Mouse (Mus musculus): ENCODE measurements around the gene Crkl.

Gene Crkl

DNA sequence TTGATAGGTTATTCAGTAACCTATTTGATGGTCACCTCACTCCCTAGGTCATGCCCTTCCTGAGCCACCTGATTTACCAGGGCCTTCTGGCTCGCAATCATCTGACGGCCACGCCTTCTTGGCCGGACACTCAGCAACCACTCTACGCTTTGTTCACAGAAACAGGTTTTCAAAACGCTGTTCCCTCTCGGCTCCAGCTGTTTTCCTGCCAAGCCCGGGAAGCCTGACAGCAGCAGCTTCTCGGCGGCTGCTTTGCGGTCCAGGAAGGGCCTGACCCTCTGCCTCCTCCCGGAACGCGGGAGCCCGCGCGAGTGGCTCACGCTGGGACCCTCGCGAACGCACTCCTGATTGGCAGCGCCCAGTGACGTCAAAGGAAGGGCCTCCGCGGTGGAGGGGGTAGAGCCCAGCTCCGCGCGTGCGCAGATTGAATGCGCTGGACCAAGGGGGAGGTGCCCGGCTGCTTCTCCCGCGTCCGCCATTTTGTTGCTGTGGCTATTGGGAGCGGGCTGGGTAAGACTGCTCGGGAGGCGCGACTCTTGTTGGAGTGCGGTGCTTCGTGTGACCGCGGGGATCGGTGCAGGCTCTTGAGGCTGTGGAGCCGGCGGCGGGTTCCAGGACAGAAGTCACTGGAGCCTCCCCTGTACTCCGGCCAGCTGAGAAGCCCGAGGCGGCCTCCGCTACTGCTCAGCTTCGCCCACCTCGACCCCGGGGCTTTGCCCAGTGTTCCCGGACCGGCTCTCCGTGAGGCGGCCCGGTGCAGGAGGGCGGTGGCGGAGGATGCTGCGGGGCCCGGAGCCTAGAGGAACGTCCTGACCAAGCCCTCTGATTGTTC lies at the start of gene Crkl:
Gene Crkl (plus strand): TSS at position 447 of the 832 bp plus-strand sequence.
- DNase-seq (ENCODE audit: low read depth, low spot score): peak; percentile 90

DNA sequence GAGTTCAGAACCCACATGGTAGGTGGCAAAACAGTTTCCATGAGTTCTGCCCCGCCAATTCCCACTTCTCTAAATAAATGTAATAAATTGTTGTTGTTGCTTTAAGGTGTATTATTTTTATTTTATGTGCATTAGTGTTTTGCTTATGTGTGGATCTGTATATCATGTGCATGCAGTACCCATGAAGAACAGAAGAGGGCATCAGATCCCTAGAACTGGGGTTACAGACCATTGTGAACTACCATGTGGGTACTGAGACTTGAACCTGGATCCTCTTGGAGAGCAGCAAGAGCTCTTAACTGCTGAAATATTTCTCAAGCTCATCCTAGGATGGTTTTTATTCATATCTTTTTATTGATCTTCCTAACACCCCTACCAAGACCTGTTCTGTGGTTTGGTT lies 48.9 kb upstream of the Crkl start:
- no peak for DNase-seq (ENCODE audit: low read depth, low spot score)

GRCm38 (mm10) chr16:17405271-17405696 lies 46.5 kb upstream of the Crkl start:
- peak; percentile 79 for DNase-seq (ENCODE audit: low read depth, low spot score)

- DNase-seq (ENCODE audit: low read depth, low spot score): peak; percentile 95
These were observed 45.9 kb upstream of the Crkl start, which contains the start of the genes Snap29 and Pi4ka for GRCm38 (mm10) chr16:17405736-17406443. Snap29 (plus strand) TSS chr16:17405986. Pi4ka (minus strand) TSS chr16:17406314.

DNA sequence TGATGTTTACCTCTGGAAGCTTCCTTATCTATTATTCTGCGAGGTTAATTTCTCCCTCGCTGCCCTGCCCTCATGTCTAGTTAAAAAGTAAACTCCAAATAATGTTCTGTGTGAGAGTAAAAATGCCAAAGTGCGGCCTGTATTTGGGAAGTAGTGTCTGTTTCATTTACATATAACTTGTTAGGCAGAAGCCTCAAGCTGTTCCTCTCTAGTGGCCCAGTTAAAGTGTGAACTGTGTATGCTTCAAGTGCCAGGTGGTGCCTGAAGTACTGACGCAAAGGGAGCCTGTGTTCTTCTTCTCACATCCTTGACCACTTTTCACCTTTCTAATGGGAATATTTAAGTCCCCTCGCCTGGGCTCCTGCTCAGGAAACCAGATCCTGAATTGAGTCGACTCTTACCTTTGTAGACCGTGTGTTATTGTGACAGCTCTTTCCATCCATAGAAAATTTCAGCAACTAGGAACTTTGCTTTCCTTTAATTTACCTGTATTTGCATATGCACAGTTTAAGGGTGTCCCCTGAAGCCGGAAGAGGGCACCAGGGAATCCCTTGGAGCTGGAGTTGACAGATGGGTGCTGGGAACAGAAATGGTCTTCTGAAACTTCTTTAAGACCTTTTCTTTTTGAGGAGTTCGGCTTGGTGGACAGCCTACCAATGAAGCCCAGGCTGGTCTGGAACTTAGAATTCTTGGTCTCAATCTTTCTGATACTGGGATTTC lies 45.1 kb upstream of the Crkl start:
- peak; percentile 44 for DNase-seq (ENCODE audit: low read depth, low spot score)

- no peak for DNase-seq (ENCODE audit: low read depth, low spot score)
These were observed 42.7 kb upstream of the Crkl start for GRCm38 (mm10) chr16:17409046-17409445.

DNA sequence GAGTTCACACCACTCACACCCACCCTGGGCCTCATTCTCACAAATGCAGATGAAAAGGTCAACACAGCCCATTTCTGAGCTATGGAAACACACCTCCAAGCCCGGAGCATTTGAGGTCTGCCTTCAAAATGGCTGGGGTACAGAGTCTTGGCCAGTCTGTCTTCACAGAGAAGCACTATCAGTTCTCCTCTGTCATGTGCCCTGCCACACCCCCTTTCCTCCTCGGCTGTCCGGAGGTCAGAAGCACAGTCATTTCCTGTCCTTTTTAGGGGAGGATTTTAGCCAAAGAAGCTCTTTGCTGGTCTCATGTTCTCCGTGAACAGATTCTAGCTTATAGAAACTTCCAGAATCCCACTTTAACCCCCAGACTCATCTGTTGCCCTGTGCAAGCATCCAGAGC lies 41.6 kb upstream of the Crkl start:
- no peak for DNase-seq (ENCODE audit: low read depth, low spot score)

DNA sequence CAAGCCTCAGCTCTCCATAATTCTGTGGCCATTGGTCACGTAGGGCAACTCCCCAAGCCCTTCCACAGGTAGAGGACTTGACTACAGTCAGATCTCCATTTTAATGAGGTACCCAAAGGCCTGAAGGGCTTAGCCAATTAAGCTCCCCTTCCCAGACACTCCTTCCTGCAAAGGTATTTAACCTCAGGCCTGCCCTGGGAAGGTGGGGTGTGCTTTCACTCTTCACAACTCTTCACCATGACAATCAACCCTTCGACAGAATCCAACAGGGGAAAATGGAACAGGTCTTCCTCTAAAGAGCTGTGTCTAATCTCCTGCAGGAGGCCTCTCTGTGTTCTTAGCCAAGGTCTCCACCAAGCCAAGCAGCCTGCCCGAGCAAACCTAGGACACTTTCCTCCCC lies 28.8 kb upstream of the Crkl start:
- DNase-seq (ENCODE audit: low read depth, low spot score): no peak

GRCm38 (mm10) chr16:17432576-17432975 lies 19.2 kb upstream of the Crkl start:
- no peak for DNase-seq (ENCODE audit: low read depth, low spot score)

- no peak for DNase-seq (ENCODE audit: low read depth, low spot score)
These were observed 557 bp downstream of the Crkl start for GRCm38 (mm10) chr16:17452373-17452715.

GRCm38 (mm10) chr16:17456901-17457300 lies 5.1 kb downstream of the Crkl start:
- DNase-seq (ENCODE audit: low read depth, low spot score): no peak

DNA sequence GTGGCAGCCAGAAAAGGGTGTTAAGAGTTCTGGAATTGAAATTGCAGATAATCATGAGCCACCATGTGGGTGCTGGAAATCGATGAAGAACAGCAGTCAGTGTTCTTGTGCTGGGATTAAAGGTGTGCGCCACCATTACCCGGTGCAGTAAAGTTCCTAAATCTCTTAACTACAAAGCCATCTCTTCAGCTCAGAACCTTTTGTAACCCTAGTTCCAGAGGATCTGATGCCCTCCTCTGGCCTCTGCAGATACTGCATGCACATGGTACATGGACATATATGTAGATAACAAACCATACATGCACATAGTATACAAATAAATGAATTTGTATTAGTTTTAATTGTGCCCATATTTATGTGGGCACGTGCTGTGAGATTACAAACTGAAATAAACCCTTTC lies 8.5 kb downstream of the Crkl start:
- no peak for DNase-seq (ENCODE audit: low read depth, low spot score)

- no peak for DNase-seq (ENCODE audit: low read depth, low spot score)
These were observed 9.8 kb downstream of the Crkl start for GRCm38 (mm10) chr16:17461596-17461995.

DNA sequence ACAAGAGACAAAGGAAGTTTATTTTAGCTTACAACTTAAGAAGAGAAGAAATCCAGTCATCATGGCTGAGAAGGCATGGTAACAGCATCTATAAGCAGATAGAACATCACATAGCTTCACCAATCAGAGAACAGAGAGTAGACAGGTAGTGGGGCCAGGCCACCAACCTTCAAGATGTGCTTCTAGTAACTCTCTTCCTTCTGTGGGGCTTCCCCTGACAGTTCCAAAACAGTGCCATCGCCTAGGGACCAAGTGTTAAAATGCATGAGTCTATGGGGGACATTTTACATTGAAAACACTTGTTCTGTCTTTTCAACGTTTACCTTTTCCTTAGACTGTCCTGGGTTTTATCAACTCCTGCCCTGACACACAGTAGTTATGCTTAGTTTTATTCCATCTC lies 11.4 kb downstream of the Crkl start:
- DNase-seq (ENCODE audit: low read depth, low spot score): no peak

DNA sequence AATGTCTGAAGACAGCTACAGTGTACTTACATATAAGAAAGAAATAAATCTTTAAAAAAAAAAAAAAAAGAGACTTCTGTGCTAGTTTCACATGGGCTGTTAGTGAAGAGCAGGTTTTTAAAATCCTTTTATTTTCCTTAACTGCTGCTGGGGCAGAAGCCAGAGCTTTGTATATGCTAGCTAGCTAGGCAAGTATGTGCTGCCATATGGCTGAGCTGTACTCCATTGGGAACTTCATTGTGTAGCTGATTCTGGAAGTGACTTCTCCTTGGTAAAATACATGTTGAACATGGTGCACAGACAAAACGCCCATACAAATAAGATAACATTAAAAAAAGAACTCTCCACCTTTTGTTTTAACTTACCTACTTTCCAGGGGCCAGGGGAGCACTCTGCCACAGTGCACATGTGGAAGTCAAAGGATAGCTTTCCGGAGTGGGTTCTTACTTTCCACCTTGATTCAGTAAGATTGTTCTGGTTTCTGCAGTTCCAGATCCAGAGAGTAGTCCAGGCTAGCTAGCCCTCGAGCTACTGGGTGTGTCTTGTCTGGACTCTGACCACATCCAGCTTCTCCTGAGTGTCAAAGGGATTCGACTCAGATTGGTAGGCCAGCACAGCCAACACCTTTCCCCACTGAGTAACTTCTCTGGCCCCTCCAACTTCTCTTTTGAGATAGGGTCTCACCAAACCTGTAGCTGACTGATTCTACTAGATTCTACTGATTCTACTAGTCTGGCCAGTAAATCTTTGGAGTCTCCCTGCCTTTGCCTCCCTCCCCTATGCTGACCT lies 15.3 kb downstream of the Crkl start:
- peak; percentile 49 for DNase-seq (ENCODE audit: low read depth, low spot score)

DNA sequence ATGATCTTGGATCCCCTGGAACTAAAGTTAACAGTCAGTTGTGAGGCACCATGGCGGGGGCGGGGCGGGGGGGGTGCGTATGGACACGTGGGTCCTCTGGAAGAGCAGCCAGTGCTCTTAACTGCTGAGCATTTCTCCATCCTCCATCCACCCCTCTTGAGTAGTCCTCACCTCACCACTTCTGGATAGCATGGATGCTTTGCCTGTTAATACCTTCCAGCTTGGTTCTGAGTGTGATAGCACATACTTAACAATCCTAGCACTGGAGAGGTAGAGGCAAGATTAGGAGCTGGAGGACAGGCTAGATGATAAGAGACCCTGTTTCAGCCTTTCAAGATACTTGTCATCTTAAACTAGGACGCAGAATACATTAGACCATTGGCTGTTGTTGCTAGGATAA lies 20.7 kb downstream of the Crkl start:
- no peak for DNase-seq (ENCODE audit: low read depth, low spot score)

GRCm38 (mm10) chr16:17474091-17474490 lies 22.3 kb downstream of the Crkl start:
- no peak for DNase-seq (ENCODE audit: low read depth, low spot score)

DNA sequence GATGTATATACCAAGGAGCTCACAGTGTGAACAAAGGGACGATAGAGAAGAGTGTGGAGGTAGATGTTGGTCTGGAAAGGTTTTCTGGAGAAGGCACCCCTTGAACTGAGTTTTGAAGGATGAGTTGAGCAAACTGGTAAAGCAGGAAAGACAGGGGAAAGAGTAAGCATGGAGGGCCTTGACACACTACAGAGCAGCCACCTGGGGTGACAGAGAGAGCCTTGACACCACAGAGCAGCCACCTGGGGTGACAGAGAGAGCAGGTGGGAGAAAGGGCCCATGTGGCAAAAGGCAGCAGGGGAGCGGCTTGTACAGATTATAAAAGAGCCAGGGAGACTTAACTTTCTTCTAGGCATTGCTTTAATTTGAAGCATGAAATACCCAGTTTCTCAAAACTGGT lies 23.0 kb downstream of the Crkl start:
- no peak for DNase-seq (ENCODE audit: low read depth, low spot score)

DNA sequence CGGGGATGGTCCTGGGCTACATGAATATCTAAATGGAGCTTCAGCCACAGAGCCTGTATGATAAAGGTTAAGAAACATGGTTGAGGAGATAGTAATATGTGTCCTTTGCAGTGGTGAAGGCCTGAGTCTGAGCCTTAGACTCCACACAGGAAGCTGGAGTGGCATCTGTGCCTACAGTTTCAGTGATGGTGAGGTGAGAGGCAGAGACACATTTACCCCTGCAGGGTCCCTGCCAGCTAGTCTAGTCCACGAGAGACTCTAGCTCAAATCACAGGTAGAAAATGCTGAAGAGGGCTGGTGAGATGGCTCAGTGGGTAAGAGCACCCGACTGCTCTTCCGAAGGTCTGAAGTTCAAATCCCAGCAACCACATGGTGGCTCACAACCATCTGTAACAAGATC lies 23.5 kb downstream of the Crkl start:
- no peak for DNase-seq (ENCODE audit: low read depth, low spot score)

GRCm38 (mm10) chr16:17478331-17478943 lies 26.6 kb downstream of the Crkl start:
- no peak for DNase-seq (ENCODE audit: low read depth, low spot score)

- no peak for DNase-seq (ENCODE audit: low read depth, low spot score)
These were observed 29.7 kb downstream of the Crkl start for GRCm38 (mm10) chr16:17481465-17481864.

Measured in telencephalon, adult 2 months (tissue).